Mouse (Mus musculus) CH12F3 (cell line): ENCODE data around the gene Cldn9.

Experiments
- in situ Hi-C: fragments of 300-500 bp; cut with MboI; formaldehyde crosslinking; loops from 2 replicates; pipeline ENCODE4 v1.14.3; 2020; ENCODE audit warnings: low sequenced_read_pairs

Gene Cldn9

GRCm38 (mm10) chr17:23683856-23684672 lies at the start of gene Cldn9:
Gene Cldn9, minus strand, starts transcription at chr17:23684026.
- in situ Hi-C loops = no loop called here

DNA sequence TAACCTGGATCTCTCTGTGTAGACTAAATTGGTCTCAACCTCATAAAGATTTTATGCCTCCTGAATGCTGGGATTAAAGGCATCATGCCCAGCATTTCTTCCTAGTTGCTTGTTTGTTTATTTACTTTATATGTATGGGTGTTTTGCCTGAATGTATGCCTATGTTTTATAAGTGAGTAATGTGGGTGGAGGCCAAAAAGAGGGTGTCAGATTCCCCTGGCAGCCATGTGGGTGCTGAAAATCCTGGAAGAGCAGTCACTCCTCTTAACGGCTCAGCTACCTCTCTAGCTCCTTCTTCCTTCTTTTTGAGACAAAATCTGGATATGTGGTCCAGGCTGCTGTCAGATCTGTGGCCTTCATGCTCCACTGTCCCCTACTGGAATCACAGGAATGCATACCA lies 46.6 kb upstream of the Cldn9 start:
- in situ Hi-C loops = no loop called here

DNA sequence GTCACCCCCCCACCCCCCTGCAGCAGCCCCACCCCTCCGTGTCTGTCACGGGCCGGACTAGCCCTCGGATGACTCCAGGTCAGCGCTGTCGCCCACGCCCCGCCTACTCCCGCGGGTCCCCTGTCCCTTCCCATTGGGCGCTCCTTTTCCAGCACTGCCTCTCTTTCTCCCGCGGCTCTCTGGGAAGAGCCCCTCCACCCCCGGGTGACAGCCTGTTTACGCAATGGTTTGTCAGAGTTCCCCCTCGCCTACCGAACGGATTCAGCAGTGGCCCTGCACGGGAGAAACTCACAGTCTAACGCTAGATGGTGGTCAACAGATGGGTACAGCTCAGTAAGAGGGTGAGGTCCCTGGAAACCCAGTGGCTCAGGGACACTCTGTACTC lies 42.9 kb upstream of the Cldn9 start:
- in situ Hi-C loops = no loop called here

- in situ Hi-C loops = no loop called here
Observed at GRCm38 (mm10) chr17:23725999-23726757, 42.4 kb upstream of the Cldn9 start, which contains the start of gene Pkmyt1. Gene Pkmyt1, plus strand, starts transcription at chr17:23726336.

GRCm38 (mm10) chr17:23725477-23725876 lies 41.7 kb upstream of the Cldn9 start:
- in situ Hi-C loops = no loop called here

- in situ Hi-C loops = no loop called here
Observed at GRCm38 (mm10) chr17:23722376-23723125, 38.7 kb upstream of the Cldn9 start, which contains the start of gene 1520401A03Rik. Gene 1520401A03Rik, minus strand, starts transcription at chr17:23722783.

- in situ Hi-C loops = no loop called here
Observed at GRCm38 (mm10) chr17:23721886-23722285, 38.1 kb upstream of the Cldn9 start.

GRCm38 (mm10) chr17:23719455-23719854 lies 35.6 kb upstream of the Cldn9 start:
- in situ Hi-C loops = no loop called here

DNA sequence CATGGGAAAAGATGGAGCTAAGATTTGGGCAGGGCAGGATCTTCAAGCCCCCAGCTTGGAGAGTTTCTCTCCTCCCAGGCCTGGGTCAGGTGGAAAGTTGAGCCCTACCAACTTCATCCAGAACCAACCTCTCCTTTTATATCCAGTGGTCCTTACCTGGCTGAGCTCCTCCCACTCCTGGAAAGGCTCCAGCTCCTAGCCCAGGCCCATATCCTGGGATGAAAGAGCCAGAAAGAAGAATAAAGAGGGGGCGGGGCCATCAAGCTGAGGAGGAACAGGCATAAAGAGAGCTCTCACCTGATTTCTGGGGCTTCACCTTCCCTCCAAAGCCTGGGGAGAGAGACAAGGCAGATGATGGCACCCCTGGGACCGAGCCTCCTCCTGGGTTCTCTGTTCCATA lies 33.2 kb upstream of the Cldn9 start:
- in situ Hi-C loops = no loop called here

DNA sequence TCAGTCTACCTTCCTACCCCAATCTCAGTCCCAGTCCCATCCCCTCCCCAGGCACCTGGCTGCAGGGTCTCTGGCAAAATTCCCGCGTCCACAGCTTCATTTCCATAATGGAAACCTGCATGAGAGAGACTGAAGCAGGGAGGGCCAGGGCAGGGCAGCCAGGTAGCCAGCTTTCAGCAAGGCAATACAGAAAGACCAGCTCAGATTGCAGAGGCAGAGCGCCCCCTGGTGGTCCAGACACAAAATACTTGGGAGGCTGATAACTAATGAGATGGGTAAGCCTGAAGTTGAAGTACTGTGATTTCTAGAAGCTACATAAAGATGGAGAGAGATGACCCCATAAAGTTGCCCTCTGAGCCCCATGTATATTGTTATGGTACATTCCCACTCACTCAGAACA lies 22.4 kb upstream of the Cldn9 start:
- in situ Hi-C loops = no loop called here

DNA sequence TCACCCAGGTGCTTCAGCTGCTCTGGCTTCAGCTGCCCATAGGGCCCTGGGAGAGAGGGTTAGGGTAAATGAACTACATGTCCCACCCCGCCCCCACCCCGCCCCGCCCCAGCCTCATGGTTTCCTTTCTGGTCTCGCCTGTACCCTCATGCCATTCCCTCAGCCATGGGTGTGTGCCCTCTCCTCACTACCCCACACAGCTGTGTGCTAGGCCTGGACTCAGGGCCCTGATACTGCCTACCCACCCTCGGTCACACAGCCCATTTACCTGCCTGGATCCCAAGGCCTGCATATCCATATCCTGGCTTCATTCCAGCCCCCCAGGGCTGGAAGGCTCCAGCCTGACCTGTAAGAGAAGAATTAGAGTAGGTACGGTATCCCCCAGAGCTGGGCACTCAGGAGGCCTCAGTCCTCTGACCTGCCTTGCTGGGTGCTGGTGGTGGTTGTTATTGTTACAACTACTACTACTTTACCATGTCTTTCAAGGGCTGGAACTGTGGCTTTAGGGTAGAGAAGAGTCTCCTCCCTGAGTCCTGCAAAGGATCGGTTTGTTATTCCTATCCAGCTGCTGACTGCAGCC lies 21.8 kb upstream of the Cldn9 start:
- in situ Hi-C loops = no loop called here

DNA sequence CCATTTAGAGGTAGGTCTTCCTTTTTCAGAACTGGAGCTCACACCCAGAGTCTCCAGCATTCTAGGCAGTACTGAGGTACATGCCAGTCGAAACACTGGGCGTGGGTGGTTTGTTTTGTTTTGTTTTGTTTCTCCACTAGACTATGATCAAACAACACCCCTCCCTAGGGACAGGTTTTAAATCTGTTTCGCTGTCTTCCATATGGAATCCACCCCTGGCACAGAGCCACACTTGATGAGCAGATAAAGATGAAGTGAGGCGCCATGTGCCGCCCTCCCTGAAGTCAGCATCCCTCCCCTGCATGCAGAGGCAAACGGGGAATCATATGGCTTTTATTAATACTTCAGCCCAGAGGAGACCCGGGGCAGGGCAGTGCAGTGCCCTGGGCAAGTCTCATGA lies 20.9 kb upstream of the Cldn9 start:
- in situ Hi-C loops = no loop called here

- in situ Hi-C loops = no loop called here
Observed at GRCm38 (mm10) chr17:23703301-23703700, 19.5 kb upstream of the Cldn9 start.

DNA sequence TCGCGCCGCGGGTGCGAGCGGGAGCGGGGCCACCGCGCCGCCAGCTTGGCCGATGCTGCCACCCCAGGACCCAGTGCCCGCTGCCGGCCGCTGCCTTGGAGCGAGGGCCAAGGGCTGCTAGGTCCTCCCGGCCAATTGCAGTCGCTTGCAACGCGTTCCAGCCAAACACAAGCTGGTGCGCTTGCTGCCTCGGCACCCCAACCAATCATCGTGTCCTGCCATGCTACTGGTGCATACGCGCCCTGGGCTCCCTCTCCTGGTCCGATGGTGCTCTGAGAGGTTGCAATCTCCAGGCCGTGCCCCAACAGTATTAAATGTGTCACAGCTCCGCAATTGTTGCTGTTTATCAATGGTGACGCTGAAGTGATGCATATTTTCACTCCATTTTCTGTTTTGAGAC lies 16.3 kb upstream of the Cldn9 start:
- in situ Hi-C loops = no loop called here

- in situ Hi-C loops = no loop called here
Observed at GRCm38 (mm10) chr17:23699131-23700077, 15.6 kb upstream of the Cldn9 start.

DNA sequence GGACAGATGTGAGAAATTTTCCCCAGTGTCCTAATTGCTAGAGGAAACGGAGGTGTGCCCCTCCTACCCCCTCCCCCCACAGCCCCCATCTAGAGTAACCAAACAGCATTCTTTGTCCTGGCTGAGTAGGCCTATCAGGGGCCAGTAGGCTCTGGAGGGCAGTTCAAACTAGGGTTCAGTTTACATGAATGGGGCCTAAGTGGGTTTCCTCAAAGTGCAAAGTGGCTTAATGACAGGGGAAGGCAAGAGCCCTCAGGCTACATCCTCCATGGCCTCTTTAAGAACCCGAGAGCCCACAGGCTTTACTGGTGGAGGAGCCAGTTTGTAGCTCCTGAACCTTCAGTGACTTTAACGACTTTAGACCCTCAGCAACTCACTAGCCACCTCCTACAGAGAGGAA lies 12.0 kb upstream of the Cldn9 start:
- in situ Hi-C loops = no loop called here

DNA sequence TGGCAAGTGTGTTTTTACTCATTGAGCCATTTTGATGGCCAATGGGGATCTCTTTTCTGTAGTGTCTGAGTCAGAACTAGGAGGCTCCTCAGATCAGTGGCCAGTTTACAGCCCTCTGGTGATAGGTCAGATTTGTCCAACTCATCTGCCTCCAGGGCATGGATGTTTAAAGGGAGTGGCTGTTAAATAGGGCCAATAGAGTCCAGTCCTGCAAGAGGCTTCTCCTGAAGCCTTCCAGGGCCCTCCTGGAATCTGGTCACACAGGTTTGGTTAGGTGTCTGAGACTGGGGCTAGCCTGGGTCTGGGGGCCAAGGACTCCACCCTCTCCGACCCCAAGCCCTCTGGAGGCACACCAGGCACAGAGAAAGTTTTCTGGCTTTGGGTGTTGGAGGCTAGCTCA lies 10.7 kb upstream of the Cldn9 start:
- in situ Hi-C loops = no loop called here

GRCm38 (mm10) chr17:23683226-23683625 lies 600 bp downstream of the Cldn9 start:
- in situ Hi-C loops = no loop called here

DNA sequence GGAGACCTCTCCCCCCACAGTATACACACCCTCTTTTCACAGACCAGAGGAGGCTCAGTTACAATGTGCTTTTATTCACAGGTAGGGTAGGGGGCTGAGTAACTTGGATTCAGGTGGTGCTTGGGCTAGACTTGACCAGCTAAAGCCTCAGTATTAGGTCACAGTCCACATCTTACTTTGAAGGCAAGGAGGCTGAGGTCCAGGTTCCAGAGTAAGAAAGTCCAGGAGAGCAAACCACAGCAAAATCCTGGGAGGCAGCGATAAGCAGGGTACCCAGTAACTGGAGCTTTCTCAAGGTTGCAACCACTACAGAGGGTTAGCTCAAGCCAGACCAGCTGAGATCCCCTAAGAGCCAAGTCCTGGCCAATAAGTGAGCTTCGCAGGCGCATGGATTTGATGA lies 1.3 kb downstream of the Cldn9 start:
- in situ Hi-C loops = no loop called here

DNA sequence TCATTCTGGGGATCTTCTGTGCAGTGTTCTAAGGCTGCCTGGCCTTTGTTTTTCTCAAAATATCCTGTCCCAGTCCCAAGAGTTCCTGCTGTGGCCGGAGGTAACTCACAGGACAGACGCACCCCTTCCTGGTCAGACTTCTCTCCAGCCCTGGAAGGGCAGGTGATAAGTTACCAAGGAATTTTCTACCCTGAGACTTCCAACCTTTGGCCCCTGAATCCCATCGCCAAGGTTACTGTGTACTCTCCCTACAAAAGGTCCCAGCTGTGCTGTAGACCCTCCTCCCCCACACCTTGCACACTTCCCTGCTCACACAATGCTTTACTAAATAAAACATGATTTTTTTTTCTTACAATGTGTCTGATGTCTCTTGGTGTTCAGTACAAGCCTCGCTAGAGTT lies 1.7 kb downstream of the Cldn9 start:
- in situ Hi-C loops = no loop called here
